Mouse (Mus musculus): ENCODE results near the gene Smim11. TPM values are rescaled to one million over a fixed set of nuclear protein-coding genes. Genes with fewer than 3 reads are reported as not detected.
A peak's percentile ranks its signal among the peaks of the same experiment; 100 is the strongest.

Smim11 gene
- polyA plus RNA-seq, 1 experiment: 82.4 TPM

DNA sequence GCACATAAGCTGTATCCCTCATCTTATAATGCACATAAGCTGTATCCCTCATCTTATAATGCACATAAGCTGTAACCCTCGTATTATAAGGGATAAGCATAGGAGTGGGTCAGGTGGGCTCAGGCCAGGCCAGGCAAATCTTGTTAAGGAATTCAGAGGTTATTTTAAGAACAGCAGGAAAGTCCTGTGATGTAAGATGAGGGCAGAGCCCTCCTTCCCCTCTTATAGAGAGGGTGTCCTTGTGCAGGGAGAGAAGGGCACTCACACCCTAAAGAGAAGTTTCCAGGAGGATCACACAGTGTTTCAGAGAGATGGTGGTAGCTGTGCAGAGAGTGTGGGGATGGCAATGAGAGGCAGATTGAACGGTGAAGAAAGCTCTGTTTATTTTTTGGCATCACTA lies 5.8 kb upstream of the Smim11 start:
- H3K4me3 ChIP-seq (ENCODE audit: insufficient read depth, poor library complexity, severe bottlenecking): no peak overlapping the region
- no peaks in the 10 kb centered on the region for H3K36me3 ChIP-seq (ENCODE audit: control insufficient read depth, insufficient read depth)
- H3ac ChIP-seq (ENCODE audit: control insufficient read depth, insufficient read length, low read depth): no peak overlapping the region
- TF ChIP-seq MYOD1 (IDR thresholded peaks at IDR 0.05; ENCODE audit: control insufficient read depth, insufficient read length, low read depth): no peak
- peaks cover 45% of the 10 kb centered on the region for H3K27me3 ChIP-seq (ENCODE audit: control insufficient read depth, insufficient read depth, insufficient read length)
- no peaks in the 10 kb centered on the region for H3K79me2 ChIP-seq (ENCODE audit: control insufficient read depth, insufficient read depth)
- no peaks in the 10 kb centered on the region for H3K79me3 ChIP-seq (ENCODE audit: low read depth)

DNA sequence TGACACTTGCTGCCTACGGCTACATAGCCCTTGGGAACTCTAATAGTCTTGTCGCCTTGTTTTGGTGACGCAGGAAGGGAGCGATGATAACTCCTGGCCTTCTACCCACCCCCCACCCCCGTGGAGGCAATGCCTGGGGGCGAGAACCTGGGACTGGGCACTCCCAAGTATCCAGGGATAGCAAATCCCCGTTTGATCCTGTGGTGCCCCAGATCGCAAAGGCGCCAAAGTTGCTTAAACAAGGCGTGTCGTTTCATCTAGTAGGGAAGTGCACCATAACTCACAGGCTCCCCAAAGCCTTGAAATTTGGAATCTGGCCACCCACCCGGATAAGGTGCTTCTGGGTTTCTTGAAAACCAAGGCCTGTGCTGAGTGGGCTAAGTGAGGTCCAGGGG lies 323 bp downstream of the Smim11 start:
- Histone ChIP-seq H3K36me3 (ENCODE audit: control insufficient read depth, insufficient read depth) (peaks cover 7% of the 10 kb centered on the region), H3K79me3 (ENCODE audit: low read depth) (no peaks in the 10 kb centered on the region), H3K27me3 (ENCODE audit: control insufficient read depth, insufficient read depth, insufficient read length) (peaks cover 5% of the 10 kb centered on the region), H3ac (ENCODE audit: control insufficient read depth, insufficient read length, low read depth) (peak overlapping the region; percentile 72), H3K79me2 (ENCODE audit: control insufficient read depth, insufficient read depth) (peaks cover 10% of the 10 kb centered on the region), H3K4me3 (ENCODE audit: insufficient read depth, poor library complexity, severe bottlenecking) (peak overlapping the region; percentile 65)
- TF ChIP-seq USF1 (IDR thresholded peaks at IDR 0.05; ENCODE audit: low read depth) (no peak), MYOD1 (IDR thresholded peaks at IDR 0.05; ENCODE audit: control insufficient read depth, insufficient read length, low read depth) (no peak), FOSL1 (IDR thresholded peaks at IDR 0.05; ENCODE audit: insufficient read depth, low read length, poor library complexity, severe bottlenecking) (no peak), CTCF (IDR thresholded peaks at IDR 0.05; ENCODE audit: control insufficient read depth, insufficient read depth, insufficient read length) (no peak), MAX (IDR thresholded peaks at IDR 0.05) (no peak), MYOG (IDR thresholded peaks at IDR 0.05; ENCODE audit: control insufficient read depth, extremely low read depth, insufficient read length) (no peak), CEBPB (IDR thresholded peaks at IDR 0.05; ENCODE audit: low read depth) (no peak)

DNA sequence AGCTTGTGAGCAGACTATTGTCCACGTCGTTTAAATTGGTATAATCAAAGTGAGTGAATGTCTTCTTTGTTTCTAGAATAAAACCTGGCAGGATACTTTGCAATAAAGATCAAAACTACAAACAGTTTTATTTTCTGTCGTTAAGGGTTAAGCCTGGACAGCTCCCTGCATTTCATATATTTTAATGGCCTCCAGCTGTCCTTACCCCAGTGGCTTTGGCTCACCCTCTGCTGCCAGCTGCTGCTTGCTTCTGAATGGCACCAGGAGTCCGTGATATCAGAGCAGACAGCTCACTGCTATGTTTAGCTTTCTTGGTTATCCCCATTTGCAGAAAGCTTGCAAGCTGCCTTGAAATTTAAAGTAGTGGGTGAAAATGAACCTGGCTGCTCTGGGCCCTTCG lies 903 bp downstream of the Smim11 start:
- peak; percentile 17 for TF ChIP-seq MYOD1 (IDR thresholded peaks at IDR 0.05; ENCODE audit: control insufficient read depth, insufficient read length, low read depth)
- TF ChIP-seq MAX (IDR thresholded peaks at IDR 0.05): no peak
- Histone ChIP-seq H3ac (ENCODE audit: control insufficient read depth, insufficient read length, low read depth) (peak overlapping the region; percentile 72), H3K36me3 (ENCODE audit: control insufficient read depth, insufficient read depth) (peaks cover 12% of the 10 kb centered on the region), H3K79me2 (ENCODE audit: control insufficient read depth, insufficient read depth) (peaks cover 10% of the 10 kb centered on the region), H3K79me3 (ENCODE audit: low read depth) (no peaks in the 10 kb centered on the region), H3K4me3 (ENCODE audit: insufficient read depth, poor library complexity, severe bottlenecking) (peak overlapping the region; percentile 65), H3K27me3 (ENCODE audit: control insufficient read depth, insufficient read depth, insufficient read length) (no peaks in the 10 kb centered on the region)

DNA sequence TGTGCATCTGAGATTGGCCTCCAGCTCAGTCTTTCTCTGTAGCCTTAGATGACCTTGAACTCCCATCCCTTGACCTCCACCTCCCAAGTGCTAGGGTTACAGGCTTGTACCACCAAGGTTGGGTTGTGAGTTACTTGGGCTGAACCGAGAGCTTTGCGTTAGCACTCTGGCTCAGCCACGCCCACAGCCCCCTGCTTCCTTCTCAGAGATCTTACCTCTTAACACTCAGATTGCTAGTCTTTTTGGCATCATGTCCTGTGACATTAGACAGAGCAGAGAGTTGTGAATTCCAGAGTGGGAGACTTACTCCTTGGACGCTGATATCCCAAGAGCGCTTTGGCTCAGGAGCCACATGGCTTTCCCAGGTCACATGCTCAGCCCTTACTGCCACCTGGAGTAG lies 1.4 kb downstream of the Smim11 start:
- Histone ChIP-seq H3K4me3 (ENCODE audit: insufficient read depth, poor library complexity, severe bottlenecking) (no peak overlapping the region), H3K27me3 (ENCODE audit: control insufficient read depth, insufficient read depth, insufficient read length) (no peaks in the 10 kb centered on the region), H3K79me2 (ENCODE audit: control insufficient read depth, insufficient read depth) (peaks cover 10% of the 10 kb centered on the region), H3ac (ENCODE audit: control insufficient read depth, insufficient read length, low read depth) (no peak overlapping the region), H3K79me3 (ENCODE audit: low read depth) (no peaks in the 10 kb centered on the region), H3K36me3 (ENCODE audit: control insufficient read depth, insufficient read depth) (peaks cover 15% of the 10 kb centered on the region)
- no peak for TF ChIP-seq MAX (IDR thresholded peaks at IDR 0.05)
- no peak for TF ChIP-seq MYOG (IDR thresholded peaks at IDR 0.05; ENCODE audit: control insufficient read depth, extremely low read depth, insufficient read length)
- TF ChIP-seq MYOD1 (IDR thresholded peaks at IDR 0.05; ENCODE audit: control insufficient read depth, insufficient read length, low read depth): no peak
- no peak for TF ChIP-seq CTCF (IDR thresholded peaks at IDR 0.05; ENCODE audit: control insufficient read depth, insufficient read depth, insufficient read length)
- TF ChIP-seq FOSL1 (IDR thresholded peaks at IDR 0.05; ENCODE audit: insufficient read depth, low read length, poor library complexity, severe bottlenecking): no peak
- no peak for TF ChIP-seq USF1 (IDR thresholded peaks at IDR 0.05; ENCODE audit: low read depth)

DNA sequence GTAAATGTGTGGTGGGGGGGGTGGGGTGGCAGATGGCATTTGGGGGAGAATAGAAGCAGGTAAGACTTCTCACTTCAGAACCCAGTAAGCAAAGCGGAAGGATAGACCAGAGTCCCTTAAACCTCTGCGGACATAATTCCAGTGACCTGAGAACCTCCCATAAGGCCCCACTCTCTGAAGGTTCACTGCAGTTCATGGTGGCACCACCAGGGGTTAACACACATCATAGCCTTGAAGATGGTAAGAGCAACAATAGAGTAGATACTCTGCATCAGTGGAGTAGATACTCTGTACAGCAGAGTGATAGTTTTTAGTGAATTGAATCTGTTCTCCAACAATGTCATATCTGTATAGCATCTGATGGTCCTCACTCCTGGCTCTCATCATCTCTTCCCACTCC lies 4.4 kb downstream of the Smim11 start:
- Histone ChIP-seq H3K4me3 (ENCODE audit: insufficient read depth, poor library complexity, severe bottlenecking) (no peak overlapping the region), H3K36me3 (ENCODE audit: control insufficient read depth, insufficient read depth) (peaks cover 15% of the 10 kb centered on the region), H3K79me3 (ENCODE audit: low read depth) (no peaks in the 10 kb centered on the region), H3K27me3 (ENCODE audit: control insufficient read depth, insufficient read depth, insufficient read length) (no peaks in the 10 kb centered on the region), H3ac (ENCODE audit: control insufficient read depth, insufficient read length, low read depth) (no peak overlapping the region), H3K79me2 (ENCODE audit: control insufficient read depth, insufficient read depth) (peaks cover 10% of the 10 kb centered on the region)
- TF ChIP-seq MYOD1 (IDR thresholded peaks at IDR 0.05; ENCODE audit: control insufficient read depth, insufficient read length, low read depth) (no peak), CTCF (IDR thresholded peaks at IDR 0.05; ENCODE audit: control insufficient read depth, insufficient read depth, insufficient read length) (no peak), FOSL1 (IDR thresholded peaks at IDR 0.05; ENCODE audit: insufficient read depth, low read length, poor library complexity, severe bottlenecking) (no peak)

DNA sequence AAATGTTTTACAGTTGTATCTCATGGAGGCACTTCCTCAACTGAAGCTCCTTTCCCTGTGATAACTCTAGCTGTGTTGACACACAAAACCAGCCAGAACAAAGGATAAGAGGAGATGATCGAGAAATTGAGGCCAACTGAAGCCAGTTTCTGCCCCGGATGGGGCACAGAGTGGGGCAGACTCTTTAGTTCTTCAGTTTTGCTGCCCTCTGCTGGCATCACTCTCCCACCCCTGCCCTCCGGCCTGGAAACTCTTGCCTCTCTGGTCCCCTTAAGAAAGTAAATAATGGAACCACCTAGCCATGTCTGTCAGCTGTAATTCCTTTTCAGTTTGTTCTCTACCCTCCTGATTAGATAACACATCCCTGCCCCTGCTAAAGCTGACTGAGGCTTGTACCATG lies 6.9 kb downstream of the Smim11 start:
- peaks cover under 1% of the 10 kb centered on the region for H3K79me2 ChIP-seq (ENCODE audit: control insufficient read depth, insufficient read depth)
- no peak overlapping the region for H3ac ChIP-seq (ENCODE audit: control insufficient read depth, insufficient read length, low read depth)
- no peaks in the 10 kb centered on the region for H3K79me3 ChIP-seq (ENCODE audit: low read depth)
- no peaks in the 10 kb centered on the region for H3K27me3 ChIP-seq (ENCODE audit: control insufficient read depth, insufficient read depth, insufficient read length)
- TF ChIP-seq CEBPB (IDR thresholded peaks at IDR 0.05; ENCODE audit: low read depth): no peak
- no peak for TF ChIP-seq MYOD1 (IDR thresholded peaks at IDR 0.05; ENCODE audit: control insufficient read depth, insufficient read length, low read depth)
- TF ChIP-seq MAX (IDR thresholded peaks at IDR 0.05): no peak
- TF ChIP-seq USF1 (IDR thresholded peaks at IDR 0.05; ENCODE audit: low read depth): no peak
- TF ChIP-seq CTCF (IDR thresholded peaks at IDR 0.05; ENCODE audit: control insufficient read depth, insufficient read depth, insufficient read length): no peak
- TF ChIP-seq FOSL1 (IDR thresholded peaks at IDR 0.05; ENCODE audit: insufficient read depth, low read length, poor library complexity, severe bottlenecking): no peak
- no peak for TF ChIP-seq MYOG (IDR thresholded peaks at IDR 0.05; ENCODE audit: control insufficient read depth, extremely low read depth, insufficient read length)
- peaks cover 15% of the 10 kb centered on the region for H3K36me3 ChIP-seq (ENCODE audit: control insufficient read depth, insufficient read depth)
- no peak overlapping the region for H3K4me3 ChIP-seq (ENCODE audit: insufficient read depth, poor library complexity, severe bottlenecking)
